Mouse (Mus musculus): Measurements from ENCODE around the gene Gm8020. TPM values are rescaled to one million over a fixed set of nuclear protein-coding genes. Genes with fewer than 3 reads are reported as not detected.

Gm8020 gene
- not detected for polyA plus RNA-seq (2014; fragmentation: Illumina TruSeq; extraction: RNeasy Lipid Tissue Mini Kit (QIAGEN cat#74804); ENCODE audit: low read depth, low replicate concordance)

DNA sequence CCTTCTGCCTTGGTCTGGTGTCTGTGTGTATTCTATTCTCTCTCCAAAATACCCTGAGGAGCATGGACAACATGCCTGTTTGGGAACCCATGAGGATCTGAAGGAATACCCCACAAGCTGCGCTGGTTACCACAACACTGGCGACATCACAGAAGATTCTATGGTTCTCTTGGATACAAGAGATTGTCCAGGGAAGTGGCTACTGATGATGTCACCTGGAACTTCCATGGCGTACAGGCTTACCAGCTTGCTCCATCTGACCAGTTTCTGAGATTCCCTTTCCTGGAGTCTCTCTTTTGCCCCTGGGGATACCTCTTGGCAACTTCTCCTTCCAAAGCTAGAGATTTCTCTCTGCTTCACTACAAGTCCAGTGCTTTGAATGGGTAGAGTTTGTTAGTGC, at the start of gene Gm8020:
TSS of gene Gm8020 (minus strand) at position 101 of the 400 bp plus-strand sequence.

DNA sequence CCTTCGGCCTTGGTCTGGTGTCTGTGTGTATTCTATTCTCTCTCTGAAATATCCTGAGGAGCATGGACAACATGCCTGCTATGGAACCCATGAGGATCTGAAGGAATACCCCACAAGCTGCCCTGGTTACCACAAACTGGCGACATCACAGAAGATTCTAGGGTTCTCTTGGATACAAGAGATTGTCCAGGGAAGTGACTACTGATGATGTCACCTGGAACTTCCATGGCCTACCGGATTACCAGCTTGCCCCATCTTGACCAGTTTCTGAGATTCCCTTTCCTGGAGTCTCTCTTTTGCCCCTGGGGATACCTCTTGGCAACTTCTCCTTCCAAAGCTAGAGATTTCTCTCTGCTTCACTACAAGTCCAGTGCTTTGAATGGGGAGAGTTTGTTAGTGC, 22.0 kb upstream of the Gm8020 start, which contains the start of gene Gm8024:
TSS of gene Gm8024 (minus strand) at position 101 of the 400 bp plus-strand sequence.

DNA sequence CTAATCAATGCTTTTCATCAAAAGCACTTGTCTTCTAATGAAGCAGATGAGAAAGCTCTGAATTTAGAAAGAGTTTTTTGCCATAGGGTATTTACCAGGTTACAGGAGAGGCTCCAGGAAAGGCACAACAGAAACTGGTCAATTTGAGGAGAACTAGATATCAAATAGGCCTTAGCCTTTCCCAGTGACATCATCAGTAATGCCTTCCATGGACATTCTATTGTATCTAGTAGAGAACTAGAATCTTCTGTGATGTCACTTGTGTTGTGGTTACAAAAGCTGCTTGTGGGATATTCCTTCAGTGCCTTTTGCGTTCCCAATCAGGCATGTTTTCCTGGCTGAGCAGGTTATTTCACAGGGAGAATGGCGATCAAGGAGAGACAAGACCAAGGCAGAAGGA, 38.6 kb downstream of the Gm8020 start, which contains the start of gene Gm8011:
TSS of gene Gm8011 (plus strand) at position 301 of the 400 bp plus-strand sequence.

Other genes starting within 250 kb of the Gm8020 start
- gene Gm17026, start 242.3 kb downstream of the Gm8020 start, polyA plus RNA-seq (2014; fragmentation: Illumina TruSeq; extraction: RNeasy Lipid Tissue Mini Kit (QIAGEN cat#74804); ENCODE audit: low read depth, low replicate concordance) = not detected
- gene Gm9611, start 205.0 kb downstream of the Gm8020 start, polyA plus RNA-seq (2014; fragmentation: Illumina TruSeq; extraction: RNeasy Lipid Tissue Mini Kit (QIAGEN cat#74804); ENCODE audit: low read depth, low replicate concordance) = not detected
- gene Gm7995, start 192.1 kb downstream of the Gm8020 start, polyA plus RNA-seq (2014; fragmentation: Illumina TruSeq; extraction: RNeasy Lipid Tissue Mini Kit (QIAGEN cat#74804); ENCODE audit: low read depth, low replicate concordance) = not detected
- gene Gm8005, start 62.7 kb downstream of the Gm8020 start, polyA plus RNA-seq (2014; fragmentation: Illumina TruSeq; extraction: RNeasy Lipid Tissue Mini Kit (QIAGEN cat#74804); ENCODE audit: low read depth, low replicate concordance) = not detected
- not detected for gene Gm8011, start 38.5 kb downstream of the Gm8020 start, polyA plus RNA-seq (2014; fragmentation: Illumina TruSeq; extraction: RNeasy Lipid Tissue Mini Kit (QIAGEN cat#74804); ENCODE audit: low read depth, low replicate concordance)
- gene Gm8024, start 21.9 kb upstream of the Gm8020 start, polyA plus RNA-seq (2014; fragmentation: Illumina TruSeq; extraction: RNeasy Lipid Tissue Mini Kit (QIAGEN cat#74804); ENCODE audit: low read depth, low replicate concordance) = not detected
- not detected for gene Gm17124, start 97.5 kb upstream of the Gm8020 start, polyA plus RNA-seq (2014; fragmentation: Illumina TruSeq; extraction: RNeasy Lipid Tissue Mini Kit (QIAGEN cat#74804); ENCODE audit: low read depth, low replicate concordance)
- gene Gm3633, start 139.6 kb upstream of the Gm8020 start, polyA plus RNA-seq (2014; fragmentation: Illumina TruSeq; extraction: RNeasy Lipid Tissue Mini Kit (QIAGEN cat#74804); ENCODE audit: low read depth, low replicate concordance) = not detected
- not detected for gene Gm10378, start 153.6 kb upstream of the Gm8020 start, polyA plus RNA-seq (2014; fragmentation: Illumina TruSeq; extraction: RNeasy Lipid Tissue Mini Kit (QIAGEN cat#74804); ENCODE audit: low read depth, low replicate concordance)

Data from heart, adult 10 weeks (tissue).